Mouse (Mus musculus) adipocyte (in vitro differentiated cells): ENCODE results near the gene Cdk5rap3.
A peak's percentile ranks its signal among the peaks of the same experiment; 100 is the strongest.

Experiments used
- DNase-seq: peaks from one replicate; pipeline ENCODE4 v3.0.0-alpha.2; 2016; ENCODE audit warnings: low spot score

Cdk5rap3 gene

GRCm38 (mm10) chr11:96933562-96934276, 17.4 kb upstream of the Cdk5rap3 start:
- no peak for DNase-seq

GRCm38 (mm10) chr11:96931327-96932062, 15.2 kb upstream of the Cdk5rap3 start:
- DNase-seq, result peak; percentile 68

- no peak for DNase-seq
Observed at GRCm38 (mm10) chr11:96929766-96930331, 13.6 kb upstream of the Cdk5rap3 start.

- no peak for DNase-seq
Observed at GRCm38 (mm10) chr11:96929096-96929765, 12.9 kb upstream of the Cdk5rap3 start.

GRCm38 (mm10) chr11:96928691-96929090, 12.4 kb upstream of the Cdk5rap3 start:
- DNase-seq, result no peak

GRCm38 (mm10) chr11:96928088-96928487, 11.8 kb upstream of the Cdk5rap3 start, which contains the start of gene Prr15l:
Prr15l (plus strand) TSS chr11:96928104.
- DNase-seq, result no peak

- no peak for DNase-seq
Observed at GRCm38 (mm10) chr11:96926587-96926986, 10.3 kb upstream of the Cdk5rap3 start.

- no peak for DNase-seq
Observed at GRCm38 (mm10) chr11:96925469-96926148, 9.3 kb upstream of the Cdk5rap3 start.

- DNase-seq, result no peak
Observed at GRCm38 (mm10) chr11:96924861-96925260, 8.6 kb upstream of the Cdk5rap3 start.

GRCm38 (mm10) chr11:96919003-96919402, 2.7 kb upstream of the Cdk5rap3 start:
- no peak for DNase-seq

GRCm38 (mm10) chr11:96917415-96917814, 1.1 kb upstream of the Cdk5rap3 start:
- DNase-seq, result no peak

GRCm38 (mm10) chr11:96916885-96917396, 645 bp upstream of the Cdk5rap3 start:
- DNase-seq, result no peak

- DNase-seq, result no peak
Observed at GRCm38 (mm10) chr11:96912682-96913081, 3.6 kb downstream of the Cdk5rap3 start.

GRCm38 (mm10) chr11:96910003-96910402, 6.3 kb downstream of the Cdk5rap3 start:
- peak; percentile 85 for DNase-seq

GRCm38 (mm10) chr11:96908594-96908993, 7.7 kb downstream of the Cdk5rap3 start:
- DNase-seq, result no peak

GRCm38 (mm10) chr11:96906431-96907161, 9.7 kb downstream of the Cdk5rap3 start:
- peak; percentile 50 for DNase-seq

- peak; percentile 68 for DNase-seq
Observed at GRCm38 (mm10) chr11:96902639-96903635, 13.4 kb downstream of the Cdk5rap3 start.

GRCm38 (mm10) chr11:96901332-96901731, 15.0 kb downstream of the Cdk5rap3 start:
- DNase-seq, result no peak

- no peak for DNase-seq
Observed at GRCm38 (mm10) chr11:96899449-96900306, 16.6 kb downstream of the Cdk5rap3 start.
